Mouse (Mus musculus) CH12.LX (cell line): ENCODE measurements around the gene Mtch2. TPM values are rescaled to one million over a fixed set of nuclear protein-coding genes. Genes with fewer than 3 reads are reported as not detected.
A peak's percentile ranks its signal among the peaks of the same experiment; 100 is the strongest.

ENCODE experiments used
- DNase-seq: peaks from one replicate; pipeline ENCODE4 v3.0.0-alpha.2; 2013; ENCODE audit errors: extremely low read depth
- H3K27ac ChIP-seq: 2 replicates; pipeline ENCODE4 v1.5.1; 2012; ENCODE audit warnings: low read depth, mild to moderate bottlenecking, control low read depth, moderate library complexity; ENCODE audit not compliant: insufficient read depth
- H3K27me3 ChIP-seq: replicated peaks from 2 replicates; pipeline ENCODE3; 2012; ENCODE audit warnings: inconsistent platforms
- H3K36me3 ChIP-seq, 2 experiments: replicated peaks in 1 of 2; 2 replicates each; pipeline versions ENCODE3 to v1.6.1; 2012; ENCODE audit warnings: inconsistent platforms in 1 of 2, low read length in 1 of 2, mild to moderate bottlenecking in 1 of 2, mixed read lengths in 1 of 2, moderate library complexity in 1 of 2; ENCODE audit not compliant: control insufficient read depth in 1 of 2, insufficient read depth in 1 of 2
- H3K4me1 ChIP-seq, 2 experiments: 2 replicates each; pipeline ENCODE4 v1.6.1; 2012; ENCODE audit warnings: inconsistent platforms in 1 of 2, moderate library complexity in 1 of 2; ENCODE audit not compliant: insufficient read depth in 2 of 2, control insufficient read depth in 1 of 2
- H3K4me2 ChIP-seq: 2 replicates; pipeline ENCODE4 v1.6.1; 2012; ENCODE audit warnings: low read depth, mild to moderate bottlenecking, control low read depth; ENCODE audit not compliant: poor library complexity, insufficient read depth, severe bottlenecking
- H3K4me3 ChIP-seq, 3 experiments: fragments of 150-350 bp in 1 of 3; sonication (generic) in 1 of 3; replicated peaks in 1 of 3; 2 replicates each; pipeline versions ENCODE3 to v1.5.1; 2011 to 2012; ENCODE audit warnings: low read depth in 2 of 3, low read length in 2 of 3, mild to moderate bottlenecking in 2 of 3, moderate library complexity in 2 of 3, control low read depth in 1 of 3, improper control_type of control experiment in 1 of 3, inconsistent platforms in 1 of 3, mixed read lengths in 1 of 3; ENCODE audit not compliant: poor library complexity in 1 of 3
- H3K79me2 ChIP-seq: replicated peaks from 2 replicates; pipeline ENCODE4 v1.6.1; 2012; ENCODE audit warnings: mild to moderate bottlenecking, moderate library complexity; ENCODE audit not compliant: control insufficient read depth, poor library complexity, insufficient read depth, severe bottlenecking; ENCODE audit errors: extremely low read depth
- H3K9ac ChIP-seq: 2 replicates; pipeline ENCODE4 v1.6.1; 2012; ENCODE audit warnings: low read depth, mild to moderate bottlenecking, control low read depth, moderate library complexity; ENCODE audit not compliant: insufficient read depth
- H3K9me3 ChIP-seq: replicated peaks from 2 replicates; pipeline ENCODE3; 2012; ENCODE audit warnings: low read length, inconsistent platforms, mixed read lengths
- CHD2 ChIP-seq: IDR thresholded peaks from 2 replicates; pipeline ENCODE4 v1.6.1; 2011; ENCODE audit warnings: low read length, improper control_type of control experiment
- CTCF ChIP-seq, 2 experiments: IDR thresholded peaks in 1 of 2; conservative IDR thresholded peaks in 1 of 2; 2 replicates each; pipeline ENCODE4 v1.5.1; 2011 to 2012; ENCODE audit warnings: low read depth in 2 of 2, low read length in 2 of 2, improper control_type of control experiment in 1 of 2, inconsistent platforms in 1 of 2, mild to moderate bottlenecking in 1 of 2, moderate library complexity in 1 of 2
- HCFC1 ChIP-seq: IDR thresholded peaks from 2 replicates; pipeline ENCODE4 v1.6.1; 2012; ENCODE audit warnings: low read depth, mild to moderate bottlenecking, inconsistent platforms, low read length, improper control_type of control experiment
- JUN ChIP-seq: IDR thresholded peaks from 2 replicates; pipeline ENCODE4 v1.6.1; 2011; ENCODE audit warnings: low read depth, mild to moderate bottlenecking, low read length, improper control_type of control experiment, moderate library complexity; ENCODE audit not compliant: insufficient read depth
- JUND ChIP-seq: conservative IDR thresholded peaks from 2 replicates; pipeline ENCODE4 v1.6.1; 2011; ENCODE audit warnings: low read depth, low read length, improper control_type of control experiment
- MAFK ChIP-seq: IDR thresholded peaks from 2 replicates; pipeline ENCODE4 v1.6.1; 2011; ENCODE audit warnings: low read length, improper control_type of control experiment; ENCODE audit not compliant: insufficient replicate concordance
- MAX ChIP-seq: IDR thresholded peaks from 2 replicates; pipeline ENCODE4 v1.6.1; 2011; ENCODE audit warnings: low read length, improper control_type of control experiment
- MAZ ChIP-seq: IDR thresholded peaks from 2 replicates; pipeline ENCODE4 v1.6.1; 2012; ENCODE audit warnings: low read depth, mild to moderate bottlenecking, inconsistent platforms, low read length, improper control_type of control experiment, moderate library complexity
- MXI1 ChIP-seq: IDR thresholded peaks from 2 replicates; pipeline ENCODE4 v1.6.1; 2011; ENCODE audit warnings: mild to moderate bottlenecking, low read depth, low read length, improper control_type of control experiment
- MYC ChIP-seq: IDR thresholded peaks from 2 replicates; pipeline ENCODE4 v1.6.1; 2011; ENCODE audit warnings: low read depth, mild to moderate bottlenecking, improper control_type of control experiment, low read length
- NRF1 ChIP-seq: IDR thresholded peaks from 2 replicates; pipeline ENCODE4 v1.6.1; 2014; ENCODE audit warnings: low read depth, mild to moderate bottlenecking, inconsistent platforms, low read length, improper control_type of control experiment, moderate library complexity
- POLR2A ChIP-seq: IDR thresholded peaks from 2 replicates; pipeline ENCODE4 v1.6.1; 2011; ENCODE audit warnings: low read depth, mild to moderate bottlenecking, improper control_type of control experiment, low read length
- RAD21 ChIP-seq: IDR thresholded peaks from 2 replicates; pipeline ENCODE4 v1.6.1; 2011; ENCODE audit warnings: low read depth, mild to moderate bottlenecking, low read length, improper control_type of control experiment, moderate library complexity
- SIN3A ChIP-seq: IDR thresholded peaks from 2 replicates; pipeline ENCODE4 v1.6.1; 2012; ENCODE audit warnings: low read length, improper control_type of control experiment, inconsistent platforms
- SMC3 ChIP-seq: IDR thresholded peaks from 2 replicates; pipeline ENCODE4 v1.6.1; 2011; ENCODE audit warnings: low read depth, low read length, improper control_type of control experiment
- USF2 ChIP-seq: conservative IDR thresholded peaks from 2 replicates; pipeline ENCODE4 v1.6.1; 2011; ENCODE audit warnings: low read depth, low read length, improper control_type of control experiment
- ZC3H11A ChIP-seq: IDR thresholded peaks from 2 replicates; pipeline ENCODE4 v1.6.1; 2012; ENCODE audit warnings: low read depth, mild to moderate bottlenecking, inconsistent platforms, low read length, improper control_type of control experiment
- ZKSCAN1 ChIP-seq: IDR thresholded peaks from 2 replicates; pipeline ENCODE4 v1.6.1; 2012; ENCODE audit warnings: low read depth, inconsistent platforms, low read length, improper control_type of control experiment, borderline replicate concordance
- ZNF384 ChIP-seq: IDR thresholded peaks from 2 replicates; pipeline ENCODE4 v1.6.1; 2012; ENCODE audit warnings: low read depth, low read length, improper control_type of control experiment, inconsistent platforms
- dilution Hi-C: fragments of 300-500 bp; cut with MboI; formaldehyde crosslinking; loops from 2 replicates; pipeline ENCODE4 v1.14.3; 2020; ENCODE audit warnings: low sequenced_read_pairs; ENCODE audit not compliant: extremely low pct_unique_long_range_greater_than_20kb, extremely low pct_ligation_motif_present
- in situ Hi-C: fragments of 300-500 bp; cut with MboI; formaldehyde crosslinking; loops from 3 replicates; pipeline ENCODE4 v1.14.3; 2019; ENCODE audit warnings: low sequenced_read_pairs, low pct_ligation_motif_present, low pct_unique_long_range_greater_than_20kb, mixed read lengths
- polyA plus RNA-seq: library from polyadenylated mRNA; unstranded; fragments of >175 nt; gene quantifications from 2 replicates; pipeline ENCODE4 v1.2.1, GENCODE M21; 2012; ENCODE audit warnings: low read depth; ENCODE audit not compliant: insufficient read length
- total RNA-seq, 2 experiments: library from RNA; depleted of rRNA; stranded (reverse); fragments of 300-350 nt in 1 of 2; fragments of >200 nt in 1 of 2; gene quantifications; 2 replicates each; pipeline ENCODE4 v1.2.3; 2012 to 2014

Gene Mtch2
- total and polyA plus RNA-seq, 3 experiments, result 70.0 to 162 (median 158) TPM

DNA sequence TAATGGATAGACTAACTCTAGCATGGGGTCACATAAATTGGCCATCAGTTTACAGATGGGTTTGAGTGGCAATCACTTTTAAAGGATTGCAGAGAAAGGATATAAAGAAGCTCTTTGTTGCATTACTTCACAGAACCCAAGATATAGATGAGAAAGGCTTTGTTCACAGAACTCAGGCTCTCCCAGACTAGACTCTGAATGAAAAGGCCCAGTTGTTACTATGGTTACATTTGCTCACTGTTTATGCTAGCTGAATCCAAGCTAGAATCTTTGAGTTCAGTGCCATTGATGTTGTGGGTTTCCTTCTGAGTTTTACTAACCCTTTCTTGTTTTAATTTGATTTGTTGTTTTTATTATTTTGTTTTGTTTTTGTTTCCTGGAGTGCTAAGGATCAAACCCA lies 17.2 kb downstream of the Mtch2 start:
- Histone ChIP-seq H3K9me3 (no peaks in the 10 kb centered on the region), H3K4me2 (no peak overlapping the region), H3K4me3 (no peak overlapping the region), H3K4me1 (no peaks in the 10 kb centered on the region), H3K9ac (no peak overlapping the region), H3K79me2 (no peaks in the 10 kb centered on the region), H3K27me3 (no peaks in the 10 kb centered on the region), H3K27ac (no peak overlapping the region), H3K36me3 (peaks cover 29 to 88% of the 10 kb centered on the region in 2 experiments)
- TF ChIP-seq CTCF (conservative IDR thresholded peaks at IDR 0.05 in 1 of 2, IDR thresholded peaks at IDR 0.05 in 1 of 2; ENCODE audit: low read depth in 2 of 2, low read length in 2 of 2) (no peak), MXI1 (no peak), JUN (no peak), MAX (no peak), ZC3H11A (no peak), ZNF384 (no peak), HCFC1 (no peak), SMC3 (no peak)
- DNase-seq, result no peak
- in situ Hi-C loops, result no loop called here
- dilution Hi-C loops, result no loop called here

- dilution Hi-C loops, result no loop called here
- H3K4me2 ChIP-seq, result no peak overlapping the region
- no peaks in the 10 kb centered on the region for H3K27me3 ChIP-seq
- H3K27ac ChIP-seq, result no peak overlapping the region
- H3K79me2 ChIP-seq, result no peaks in the 10 kb centered on the region
- in situ Hi-C loops, result no loop called here
- peaks cover 0 to under 1% of the 10 kb centered on the region in 2 experiments; a peak in 1 of 4 replicates for H3K4me1 ChIP-seq
- H3K36me3 ChIP-seq, result peaks cover 18 to 64% of the 10 kb centered on the region in 2 experiments
- no peak overlapping the region for H3K9ac ChIP-seq
- H3K9me3 ChIP-seq, result no peaks in the 10 kb centered on the region
- DNase-seq, result peak; percentile 71
- H3K4me3 ChIP-seq, result no peak overlapping the region
- TF ChIP-seq SMC3 (peak; percentile 82), CTCF (conservative IDR thresholded peaks at IDR 0.05 in 1 of 2, IDR thresholded peaks at IDR 0.05 in 1 of 2; ENCODE audit: low read depth in 2 of 2, low read length in 2 of 2) (peak; percentile 67 to 90), RAD21 (peak; percentile 83), ZC3H11A (peak; percentile 44; the same call in 1 of the 2 replicates), MAFK (no peak)
Observed at GRCm38 (mm10) chr2:90866524-90866923, 19.6 kb downstream of the Mtch2 start.

GRCm38 (mm10) chr2:90870136-90870601 lies 23.2 kb downstream of the Mtch2 start:
- H3K27me3 ChIP-seq, result no peaks in the 10 kb centered on the region
- no peak overlapping the region for H3K9ac ChIP-seq
- no peak for DNase-seq
- in situ Hi-C loops, result no loop called here
- H3K4me2 ChIP-seq, result no peak overlapping the region
- peaks cover 0 to 5% of the 10 kb centered on the region in 2 experiments; a peak in 1 of 4 replicates for H3K4me1 ChIP-seq
- peaks cover 12 to 37% of the 10 kb centered on the region in 2 experiments for H3K36me3 ChIP-seq
- no peak overlapping the region for H3K27ac ChIP-seq
- no peaks in the 10 kb centered on the region for H3K79me2 ChIP-seq
- H3K9me3 ChIP-seq, result no peaks in the 10 kb centered on the region
- H3K4me3 ChIP-seq, result no peak overlapping the region
- dilution Hi-C loops, result no loop called here
- no peak for TF ChIP-seq NRF1
- no peak for TF ChIP-seq CHD2
- no peak for TF ChIP-seq USF2
- TF ChIP-seq JUND, result no peak
- TF ChIP-seq ZKSCAN1, result no peak
- TF ChIP-seq MAFK, result no peak
- TF ChIP-seq MAZ, result no peak
- no peak for TF ChIP-seq POLR2A
- no peak for TF ChIP-seq ZC3H11A
- TF ChIP-seq SMC3, result no peak
- no peak for TF ChIP-seq HCFC1
- no peak for TF ChIP-seq MYC
- no peak for TF ChIP-seq SIN3A
